Comparison of ENCODE assay signal across 12 mouse cellular contexts in genomic region chr19:32960196-32960947, GRCm38 (mm10).
DNase-seq lines count a peak whose midpoint lies in the region; ATAC-seq lines count a peak whose summit lies in the region.
"Had no signal": no experiment of that assay in that cellular context is flagged by ENCODE, and none has a peak within 500 bp of the region (broad histone marks: within the 10 kb centered on the region; RNA-seq: fewer than 3 reads in every experiment).

No protein-coding gene starts in this region.

- WGBS in hindbrain, embryonic 10.5 days, result 54% methylated on average over 9 of the region's 9 CpGs
- 60% methylated on average over 9 of the region's 9 CpGs for WGBS in hindbrain, embryonic 13.5 days
- WGBS in liver, embryonic 11.5 days, result 37% methylated on average over 9 of the region's 9 CpGs

- no peaks in the 10 kb centered on the region for H3K36me3 ChIP-seq in hindbrain, embryonic 10.5 days
- H3K36me3 ChIP-seq in hindbrain, embryonic 13.5 days, result no peaks in the 10 kb centered on the region
- no peaks in the 10 kb centered on the region for H3K36me3 ChIP-seq in liver, embryonic 11.5 days (ENCODE audit: control insufficient read depth, insufficient read depth, low read length)
- H3K36me3 ChIP-seq: forebrain, embryonic 15.5 days had no signal

- H3K9me3 ChIP-seq in hindbrain, embryonic 10.5 days, result no peaks in the 10 kb centered on the region
- H3K9me3 ChIP-seq in hindbrain, embryonic 13.5 days, result no peaks in the 10 kb centered on the region
- H3K9me3 ChIP-seq in liver, embryonic 11.5 days (ENCODE audit: control insufficient read depth, low read length), result no peaks in the 10 kb centered on the region
- H3K9me3 ChIP-seq: forebrain, embryonic 15.5 days had no signal

- H3K4me3 ChIP-seq in hindbrain, embryonic 10.5 days, result no peak overlapping the region; the same call in 1 of the 2 replicates
- no peak overlapping the region for H3K4me3 ChIP-seq in hindbrain, embryonic 13.5 days
- H3K4me3 ChIP-seq in liver, embryonic 11.5 days (ENCODE audit: low read depth, low read length), result peak overlapping the region; percentile 17; the same call in 1 of the 2 replicates
- H3K4me3 ChIP-seq: forebrain, embryonic 15.5 days had no signal

- peaks cover 11% of the 10 kb centered on the region for H3K27me3 ChIP-seq in hindbrain, embryonic 10.5 days (ENCODE audit: insufficient read depth, poor library complexity, severe bottlenecking)
- H3K27me3 ChIP-seq in hindbrain, embryonic 13.5 days, result peaks cover 8% of the 10 kb centered on the region; the same call in 1 of the 2 replicates
- no peaks in the 10 kb centered on the region for H3K27me3 ChIP-seq in liver, embryonic 11.5 days (replicated peaks; ENCODE audit: control insufficient read depth, insufficient read depth, low read length)
- H3K27me3 ChIP-seq: forebrain, embryonic 15.5 days had no signal

- peak overlapping the region; percentile 4; the same call in 1 of the 2 replicates for H3K27ac ChIP-seq in hindbrain, embryonic 10.5 days
- no peak overlapping the region for H3K27ac ChIP-seq in hindbrain, embryonic 13.5 days
- H3K27ac ChIP-seq in liver, embryonic 11.5 days (ENCODE audit: low read depth, low read length), result no peak overlapping the region; the same call in 1 of the 2 replicates
- H3K27ac ChIP-seq: forebrain, embryonic 15.5 days had no signal

- DNase-seq in hindbrain, embryonic 10.5 days (ENCODE audit: low spot score), result no peak
- peak; percentile 76 for DNase-seq in ES-CJ7 (ENCODE audit: low read depth, low spot score)
- DNase-seq in liver, embryonic 11.5 days (ENCODE audit: low spot score), result no peak
- peak; percentile 84 to 85 for DNase-seq in spleen, postnatal 36 days (ENCODE audit: low spot score in 2 of 2)
- DNase-seq in c-Kit-positive CD71-positive TER-119-positive erythroid progenitor cells, embryonic 14.5 days (ENCODE audit: low spot score), result no peak
- no peak for DNase-seq in gastrocnemius, postnatal 10 days
- DNase-seq: adrenal gland, postnatal 36 days; layer of hippocampus, adult 9-11 months had no signal

- H3K9ac ChIP-seq in hindbrain, embryonic 13.5 days, result no peak overlapping the region
- no peak overlapping the region for H3K9ac ChIP-seq in liver, embryonic 11.5 days (ENCODE audit: low read depth, low read length)
- H3K9ac ChIP-seq: forebrain, embryonic 15.5 days had no signal

- no peak overlapping the region for H3K4me2 ChIP-seq in hindbrain, embryonic 13.5 days
- peak overlapping the region; percentile 45 for H3K4me2 ChIP-seq in liver, embryonic 11.5 days
- H3K4me2 ChIP-seq: forebrain, embryonic 15.5 days had no signal

- peaks cover 32% of the 10 kb centered on the region for H3K4me1 ChIP-seq in hindbrain, embryonic 10.5 days (replicated peaks)
- peaks cover 24% of the 10 kb centered on the region for H3K4me1 ChIP-seq in hindbrain, embryonic 13.5 days (replicated peaks)
- peaks cover 20% of the 10 kb centered on the region for H3K4me1 ChIP-seq in liver, embryonic 11.5 days (replicated peaks; ENCODE audit: control insufficient read depth, insufficient read depth, low read length)

- ATAC-seq in hindbrain, embryonic 13.5 days (ENCODE audit: low FRiP score), result no peak
- 0 out of 2 replicates have a peak, but pooled peaks have one; percentile 40 for ATAC-seq in liver, embryonic 11.5 days (replicated peaks; ENCODE audit: low FRiP score)
- no peak for ATAC-seq in cerebellum, adult (ENCODE audit: insufficient number of reproducible peaks, low FRiP score, low TSS enrichment)
- ATAC-seq: forebrain, embryonic 15.5 days; lung, postnatal 0 days had no signal

Comparison
In these comparisons a context has a peak if more than half of its experiments do, and no peak if none do; other contexts are left out.
1. DNase-seq: peak in ES-CJ7 (single experiment) and spleen, postnatal 36 days (2 of 2); none in hindbrain, embryonic 10.5 days (single experiment), liver, embryonic 11.5 days (single experiment), c-Kit-positive CD71-positive TER-119-positive erythroid progenitor cells, embryonic 14.5 days (single experiment) and gastrocnemius, postnatal 10 days (single experiment).